Mouse (Mus musculus): ENCODE results near the gene Ttc28.

Gene Ttc28

DNA sequence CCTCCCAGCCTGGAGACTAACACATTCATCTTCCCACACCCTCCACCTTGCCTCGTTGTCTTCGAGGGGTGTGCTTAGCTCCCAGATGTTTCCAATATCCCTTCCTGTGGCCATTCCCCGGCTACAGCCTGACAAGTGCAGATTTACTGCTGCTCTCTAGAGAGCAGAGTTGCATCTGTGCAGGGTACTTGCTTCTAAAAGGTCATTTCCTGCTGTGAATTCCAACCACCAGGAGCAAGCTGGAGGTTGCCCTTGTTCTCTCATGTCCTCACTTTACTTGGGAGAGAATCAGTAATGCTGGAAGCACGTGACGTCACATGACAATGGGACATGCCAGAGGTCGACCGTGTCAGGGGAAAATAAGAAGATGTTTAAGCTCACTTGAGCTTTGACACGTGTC lies 131.7 kb downstream of the Ttc28 start:
- peak; percentile 24 for DNase-seq

DNA sequence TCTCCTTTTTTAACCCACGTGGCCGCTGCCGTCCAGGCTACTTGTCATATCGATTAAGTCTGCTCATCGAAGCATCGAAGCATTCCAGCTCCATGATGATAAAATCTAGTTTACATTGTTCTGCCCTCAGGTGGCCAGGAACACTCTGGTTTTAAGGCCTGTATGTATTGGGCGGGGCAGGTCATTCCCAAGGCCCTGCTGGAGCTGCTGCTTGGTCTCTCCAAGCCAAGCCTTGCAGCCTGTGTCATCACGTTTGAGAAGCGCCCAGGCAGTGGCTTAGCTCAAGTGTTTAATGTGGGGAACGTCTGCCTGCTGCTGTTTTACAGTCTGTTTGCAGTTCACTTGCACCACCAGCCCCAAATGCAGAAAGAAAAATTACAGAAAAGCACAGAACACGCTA lies 132.5 kb downstream of the Ttc28 start:
- DNase-seq, result no peak

DNA sequence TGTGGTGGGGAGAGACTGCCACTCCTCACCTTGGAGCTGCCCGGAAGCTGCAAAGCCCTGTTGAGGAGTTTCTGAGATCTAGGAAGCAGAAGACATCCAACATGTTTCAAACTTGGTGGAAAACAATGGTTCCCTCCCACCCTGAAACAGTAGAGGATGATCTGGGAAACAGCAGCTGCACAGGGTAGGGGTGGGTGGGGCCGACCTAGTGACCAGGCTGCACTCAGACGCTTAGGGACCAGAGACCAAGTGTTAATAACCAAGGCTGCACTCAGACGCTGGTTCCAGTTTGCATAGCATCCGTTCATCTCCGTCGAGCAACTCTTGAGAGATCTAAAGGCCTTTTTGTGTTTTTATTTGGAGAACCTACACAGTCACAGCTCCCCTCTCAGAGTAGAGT lies 133.0 kb downstream of the Ttc28 start:
- no peak for DNase-seq

DNA sequence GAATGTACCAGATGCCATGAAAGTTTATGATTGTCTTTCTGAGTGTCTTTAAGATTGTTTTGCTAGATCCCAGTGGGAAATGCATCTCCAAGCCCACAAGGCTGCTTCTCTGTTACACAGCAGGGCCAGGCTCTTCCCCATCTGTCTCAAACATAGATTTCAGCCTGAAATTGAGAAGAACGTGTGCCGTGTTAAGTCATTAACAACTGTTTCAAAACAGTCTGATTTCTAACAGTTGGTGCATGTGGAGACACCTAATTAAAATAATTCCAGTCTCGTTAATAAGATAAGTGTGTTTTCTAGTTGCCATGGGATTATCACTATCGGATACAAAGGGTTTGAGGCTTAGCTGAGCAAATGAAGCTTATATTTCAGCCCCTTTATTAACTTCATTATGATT lies 135.4 kb downstream of the Ttc28 start:
- DNase-seq, result no peak

DNA sequence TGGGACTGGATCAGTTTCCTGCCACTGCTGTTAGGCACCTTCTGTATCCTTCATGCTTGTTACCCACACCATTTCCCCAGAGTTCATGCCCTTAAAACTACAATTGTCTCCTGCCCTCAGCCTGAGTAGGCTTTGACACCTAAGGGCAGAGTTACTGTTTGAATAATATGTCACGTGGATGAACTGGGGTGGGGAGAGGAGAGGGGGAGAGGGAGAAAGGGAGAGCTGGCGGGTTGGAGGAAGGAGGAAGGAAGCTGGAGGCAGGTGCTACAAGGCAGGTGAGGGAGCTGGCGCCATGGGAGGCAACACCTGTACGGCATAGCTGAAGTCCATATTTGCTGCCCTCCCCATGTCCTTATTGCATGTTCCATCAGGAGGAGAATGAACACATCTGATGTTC lies 137.7 kb downstream of the Ttc28 start:
- no peak for DNase-seq

DNA sequence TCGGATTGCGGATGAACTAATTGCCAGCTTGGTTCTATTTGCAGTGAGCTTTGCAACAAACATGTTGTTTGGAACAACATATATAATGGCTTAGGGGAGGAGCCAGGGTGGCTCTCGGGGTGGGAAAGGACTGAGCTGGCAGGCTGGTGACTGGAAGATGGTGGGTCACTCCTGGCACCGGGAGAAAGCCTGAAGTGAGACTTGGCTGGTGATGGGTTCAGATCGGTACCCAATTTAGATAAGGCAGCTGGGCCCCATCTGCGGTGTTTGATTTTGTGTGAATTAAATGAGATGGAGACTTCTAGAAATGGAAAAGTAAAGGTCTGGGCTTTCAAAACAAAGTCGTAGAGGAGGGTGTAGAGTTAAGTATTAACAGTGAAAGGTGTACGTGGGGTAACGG lies 142.7 kb downstream of the Ttc28 start:
- DNase-seq, result no peak

DNA sequence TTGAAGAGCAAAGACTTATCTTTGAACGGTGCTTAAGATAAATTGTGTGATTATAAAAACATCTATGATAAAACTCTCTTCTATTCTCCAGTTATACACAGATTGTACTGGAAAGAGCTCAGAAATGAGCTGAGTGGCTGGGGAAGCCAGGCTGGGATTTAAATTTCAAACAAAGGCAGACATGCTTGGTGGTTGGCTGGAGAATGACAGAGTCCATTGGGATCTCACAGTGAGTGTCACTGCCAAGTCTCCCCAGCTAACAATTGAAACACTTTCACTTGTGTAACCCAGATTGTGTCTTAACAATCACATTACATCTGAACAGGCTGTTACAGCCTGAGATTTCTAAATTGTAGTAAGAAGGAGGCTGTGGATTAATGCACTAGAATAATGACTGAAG lies 143.3 kb downstream of the Ttc28 start:
- DNase-seq, result no peak

DNA sequence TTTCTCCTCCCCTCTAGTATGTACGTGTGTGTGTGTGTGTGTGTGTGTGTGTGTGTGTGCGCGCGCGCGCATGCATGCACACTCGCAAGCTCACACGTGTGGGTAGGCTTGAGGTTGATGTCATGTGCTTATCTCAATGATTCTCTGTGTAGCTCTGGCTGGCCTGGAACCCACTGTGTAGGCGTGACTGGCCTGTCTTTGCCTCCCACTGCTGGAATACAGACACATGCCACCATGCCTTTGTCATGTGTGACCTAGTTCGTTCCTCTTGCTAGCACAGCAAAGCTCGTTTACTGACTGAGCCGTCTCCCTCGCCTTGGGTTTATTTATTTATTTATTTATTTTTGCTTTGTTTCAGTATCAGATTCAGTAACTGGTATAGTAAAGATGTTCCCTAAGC lies 145.0 kb downstream of the Ttc28 start:
- DNase-seq, result no peak

DNA sequence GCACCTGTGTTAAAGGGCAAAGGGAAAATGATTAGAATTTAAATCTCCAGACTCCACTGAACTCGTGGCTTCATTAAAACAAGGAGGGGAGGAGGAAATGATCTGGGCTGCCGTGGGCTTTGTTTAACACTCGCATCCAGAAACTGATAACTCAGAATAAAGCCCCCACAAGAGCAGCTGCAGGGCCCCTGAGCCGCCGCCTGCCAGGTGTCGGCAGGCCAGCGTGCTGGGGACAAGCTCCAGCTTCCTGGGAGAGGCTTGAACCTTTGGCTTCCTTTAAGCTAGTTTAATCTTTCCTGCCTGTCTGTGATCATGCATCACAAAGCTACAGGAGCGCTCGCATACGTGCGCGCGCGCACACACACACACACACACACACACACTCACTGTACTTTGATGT lies 145.9 kb downstream of the Ttc28 start:
- DNase-seq, result no peak

DNA sequence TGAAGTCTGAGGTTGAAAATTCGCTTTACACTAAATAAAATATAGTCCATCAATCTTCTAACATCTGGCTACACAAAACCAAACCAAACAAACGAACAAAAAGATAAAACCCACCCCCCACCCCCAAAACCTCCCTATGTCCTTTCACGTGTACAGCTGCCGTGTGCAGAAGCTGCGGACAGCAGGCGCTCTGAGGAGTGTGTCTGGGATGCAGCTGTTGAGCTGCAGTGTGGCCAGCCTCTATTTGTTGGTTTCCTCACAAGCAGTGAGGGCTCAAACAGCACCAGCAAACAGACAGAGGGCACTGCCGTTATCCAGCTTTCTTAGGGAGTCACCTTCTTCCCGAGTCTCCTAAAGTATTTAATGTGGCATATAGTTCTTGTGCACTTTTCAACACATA lies 146.6 kb downstream of the Ttc28 start:
- DNase-seq, result no peak

DNA sequence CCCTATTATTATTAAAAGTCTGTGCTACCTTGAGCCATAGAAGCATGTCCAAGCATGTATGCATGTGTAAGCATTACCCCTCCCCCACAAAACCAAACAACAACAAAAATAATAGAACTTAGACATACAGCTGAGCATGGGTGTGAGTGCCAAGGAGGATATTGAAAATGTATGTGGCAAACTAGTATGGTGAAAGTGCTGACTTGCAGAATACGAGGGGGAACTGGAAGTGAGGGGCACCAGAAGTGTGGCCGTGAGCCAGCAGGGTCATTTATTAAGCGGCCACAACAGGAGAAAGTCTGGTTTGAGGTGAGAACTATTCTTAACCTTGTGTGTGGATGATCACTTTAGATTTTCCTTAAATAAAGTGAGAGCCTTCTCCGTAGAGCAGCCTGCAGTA lies 148.7 kb downstream of the Ttc28 start:
- no peak for DNase-seq

DNA sequence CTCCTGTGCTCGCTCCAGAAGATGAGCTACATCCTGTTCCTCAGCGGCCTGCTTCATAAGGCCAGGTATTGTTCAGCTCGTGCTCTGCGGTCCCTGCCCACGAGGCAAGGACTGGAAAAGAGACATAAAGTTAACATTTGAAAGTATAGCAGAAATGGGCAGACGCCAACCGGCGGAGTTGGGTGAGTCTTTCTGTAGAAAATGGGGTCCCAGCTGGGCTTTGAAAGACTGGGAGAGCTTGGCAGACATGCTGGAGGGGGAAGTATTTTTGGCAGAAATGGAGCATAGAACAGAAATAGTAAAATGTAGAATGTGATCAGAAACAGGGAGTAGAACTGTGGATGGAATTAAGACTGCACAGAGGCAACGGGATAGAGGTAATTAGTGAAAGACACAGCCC lies 149.3 kb downstream of the Ttc28 start:
- DNase-seq, result no peak

DNA sequence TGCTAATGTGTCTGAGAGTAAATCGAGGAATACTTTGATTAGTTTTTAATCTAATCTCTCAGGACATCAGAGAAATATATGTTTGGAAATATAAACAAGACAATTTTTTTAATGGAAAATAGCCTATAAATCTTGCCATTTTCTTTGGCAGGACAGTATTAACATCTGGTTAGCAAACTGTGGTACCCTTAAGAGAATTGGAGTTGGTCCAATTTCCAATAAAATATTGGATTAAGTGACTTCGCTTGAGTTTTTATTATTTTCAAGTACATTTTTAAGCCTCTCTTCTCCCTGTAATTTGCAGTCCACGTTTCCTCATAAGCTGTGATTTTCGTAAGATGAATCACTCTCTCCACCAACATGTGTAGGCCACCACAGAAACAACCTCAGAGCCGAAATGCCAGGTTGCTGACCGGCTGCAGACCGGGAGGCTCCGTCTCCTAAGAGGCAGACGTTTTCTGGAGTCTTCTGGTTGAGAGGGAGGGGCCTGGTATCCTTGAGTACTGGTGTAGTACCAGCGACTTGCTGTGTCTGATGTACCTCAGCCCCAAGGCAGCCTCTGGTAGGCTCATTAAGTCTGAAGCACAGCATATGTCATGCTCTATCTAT lies 153.2 kb downstream of the Ttc28 start:
- no peak for DNase-seq

DNA sequence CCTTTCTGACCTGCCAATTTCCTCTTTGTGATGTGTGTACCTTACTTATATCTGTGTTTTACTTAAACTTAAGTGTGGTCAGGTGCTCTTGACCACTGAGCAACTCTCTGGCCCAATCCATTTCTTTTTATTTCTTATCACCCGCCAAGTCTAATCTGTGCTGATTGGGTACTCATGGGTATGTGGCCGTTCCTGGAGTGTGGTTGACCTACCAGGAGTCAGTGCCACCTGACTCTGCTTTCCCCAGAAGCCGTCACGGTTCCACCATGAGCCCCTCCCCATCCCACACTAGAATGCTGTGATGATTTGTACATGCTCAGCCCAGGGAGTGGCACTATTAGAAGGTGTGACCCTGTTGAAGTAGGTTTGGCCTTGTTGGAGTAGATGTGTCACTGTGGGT lies 153.9 kb downstream of the Ttc28 start:
- DNase-seq, result no peak

DNA sequence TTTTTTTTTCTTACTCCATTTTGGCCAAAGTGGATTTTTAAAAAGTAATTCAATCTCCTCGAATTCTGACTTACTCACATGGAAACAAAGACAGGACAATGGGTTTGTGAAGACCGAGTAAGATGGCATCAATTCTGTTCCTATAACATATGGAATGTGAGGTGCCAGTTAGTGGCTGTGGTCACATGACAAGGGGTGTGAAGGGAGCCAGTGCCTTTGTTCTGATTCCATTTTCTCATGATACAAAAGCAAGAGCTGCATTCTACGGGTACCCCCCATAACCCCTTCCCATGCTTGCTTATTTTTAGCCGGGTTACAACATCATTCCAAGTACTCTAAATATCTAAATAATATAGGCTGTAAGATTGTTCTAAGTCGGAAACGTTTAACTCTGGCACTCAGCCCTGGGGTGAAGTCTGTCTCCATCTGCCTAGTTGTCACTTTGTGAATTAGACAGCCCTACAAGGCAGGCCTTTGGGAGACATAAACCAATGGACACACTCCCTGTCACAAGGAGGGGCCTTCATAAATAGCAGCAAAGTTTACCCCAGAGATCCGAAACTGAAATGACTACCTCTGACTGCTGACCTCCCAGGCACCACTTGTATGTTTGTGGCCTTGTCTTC lies 157.6 kb downstream of the Ttc28 start:
- DNase-seq, result no peak

DNA sequence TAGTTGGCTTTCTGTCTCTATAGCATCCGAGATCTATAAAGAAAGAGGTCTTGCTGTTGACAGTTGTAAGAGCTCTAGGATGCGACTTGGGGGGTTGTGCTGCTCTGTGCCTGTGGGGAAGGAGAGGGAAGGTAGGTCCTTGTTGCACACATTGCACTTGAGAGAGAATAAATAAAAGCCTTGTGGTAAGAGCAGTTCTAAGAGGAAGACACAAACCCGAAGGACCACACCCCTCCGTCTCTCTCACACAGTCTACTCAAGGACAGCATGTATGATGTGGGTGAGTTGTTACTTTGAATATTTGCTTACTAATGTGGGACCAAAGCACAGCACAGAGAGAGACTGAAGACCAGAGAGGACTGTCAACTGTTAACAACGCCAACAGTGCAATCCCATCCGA lies 160.2 kb downstream of the Ttc28 start:
- no peak for DNase-seq

DNA sequence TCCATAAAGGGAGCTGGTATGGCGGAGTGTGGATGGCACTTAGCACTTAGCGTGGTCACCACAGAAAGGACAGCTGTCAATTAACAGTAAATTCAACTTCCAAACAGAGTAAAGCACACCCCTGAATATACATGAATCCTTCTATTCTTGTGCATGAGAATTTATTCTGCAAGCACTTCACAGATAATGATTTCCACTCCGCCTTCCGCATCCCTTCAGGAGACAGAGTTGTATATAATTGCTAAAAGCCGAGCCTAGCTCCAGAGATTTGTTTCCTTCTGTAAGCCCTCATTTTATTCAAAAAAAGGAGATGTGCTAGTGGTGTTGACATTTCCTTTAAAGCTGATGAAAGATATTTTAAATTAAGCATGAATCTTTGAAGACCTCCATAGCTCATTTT lies 162.3 kb downstream of the Ttc28 start:
- no peak for DNase-seq

DNA sequence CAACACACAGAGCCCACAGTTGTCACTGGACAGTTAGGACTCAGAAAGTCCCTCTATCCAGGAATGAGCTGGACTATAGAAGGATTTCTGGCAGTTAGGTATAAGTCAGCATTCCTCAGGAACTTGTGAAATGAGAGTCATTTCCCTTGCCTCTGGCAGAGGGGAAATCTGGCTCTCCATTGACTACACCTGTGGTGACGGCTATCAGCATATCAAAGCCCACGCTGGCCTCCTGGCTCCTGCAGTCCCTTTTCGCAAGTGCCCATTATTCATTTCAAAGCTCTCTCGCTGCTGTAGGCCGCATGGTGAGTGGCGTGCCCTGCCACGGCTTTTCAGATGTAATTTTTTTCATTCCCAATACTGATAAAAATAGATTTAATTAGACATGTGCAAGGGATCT lies 164.6 kb downstream of the Ttc28 start:
- no peak for DNase-seq

DNA sequence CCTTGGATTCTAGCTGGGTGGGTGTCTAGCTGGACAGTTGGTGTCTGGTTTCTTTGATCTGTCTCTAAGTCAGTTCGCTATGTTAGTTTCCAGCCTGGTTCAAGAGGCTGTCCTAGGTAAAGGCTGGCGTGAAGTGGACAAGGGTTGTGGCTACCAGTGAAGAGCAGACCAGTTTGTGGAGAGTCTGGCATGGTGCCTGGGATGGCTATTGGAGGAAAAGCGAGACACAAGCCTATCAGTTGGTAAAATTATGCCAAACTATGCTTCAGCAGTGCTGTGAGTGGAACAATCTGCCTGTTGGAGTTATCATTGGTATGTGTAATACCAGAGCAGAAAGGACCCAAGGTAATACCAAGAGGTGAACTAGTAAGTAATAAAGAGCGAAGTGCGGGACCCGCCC lies 166.8 kb downstream of the Ttc28 start:
- DNase-seq, result no peak

DNA sequence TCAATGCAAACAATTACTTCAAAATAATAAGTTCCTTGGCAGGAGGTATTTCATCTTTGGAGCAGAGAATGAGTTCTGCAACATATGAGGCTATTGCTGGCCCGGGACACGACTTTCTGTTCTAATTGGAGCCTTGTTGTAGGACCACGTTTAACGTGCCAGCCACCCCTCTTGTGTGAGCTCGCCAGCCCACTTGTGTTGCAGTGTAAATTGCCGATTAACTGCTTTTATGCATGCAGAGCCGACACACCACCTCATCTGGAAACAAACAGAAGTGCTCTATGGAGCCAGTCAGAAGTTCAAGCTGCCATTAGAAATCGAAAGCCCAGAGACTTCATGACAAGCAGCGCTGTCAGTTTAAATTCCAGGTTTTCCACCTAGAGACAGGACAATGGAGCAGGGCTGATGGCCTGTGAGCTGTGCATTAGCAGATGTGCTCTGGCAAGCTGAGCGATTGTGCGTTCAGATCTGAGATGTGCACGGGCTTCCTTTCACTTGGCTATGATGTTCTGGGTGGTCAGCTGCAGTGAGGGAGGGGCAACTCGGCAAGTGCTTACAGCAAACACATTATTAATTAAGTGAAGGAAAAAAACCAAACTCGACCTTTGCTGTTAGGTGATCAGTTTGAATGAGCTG lies 167.4 kb downstream of the Ttc28 start:
- DNase-seq, result no peak

DNA sequence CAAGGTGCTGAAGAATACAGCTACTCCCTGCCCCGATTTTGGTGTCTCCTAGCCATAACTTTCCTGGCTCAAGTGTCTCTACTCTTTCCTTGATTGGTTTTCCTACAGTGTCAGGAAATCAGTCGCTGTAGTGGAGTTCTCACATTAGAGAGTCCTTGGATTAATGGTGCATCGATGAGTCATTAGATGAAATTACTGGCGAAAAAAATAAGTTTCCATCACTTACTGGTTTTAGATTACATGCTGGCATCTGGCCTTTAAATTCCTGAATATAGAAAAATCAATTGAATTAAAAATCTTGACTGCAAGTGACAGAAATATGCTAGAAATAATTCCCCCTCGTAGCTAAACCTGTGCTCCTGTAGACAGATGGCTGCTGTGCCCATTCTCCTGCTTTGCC lies 168.4 kb downstream of the Ttc28 start:
- DNase-seq, result no peak

DNA sequence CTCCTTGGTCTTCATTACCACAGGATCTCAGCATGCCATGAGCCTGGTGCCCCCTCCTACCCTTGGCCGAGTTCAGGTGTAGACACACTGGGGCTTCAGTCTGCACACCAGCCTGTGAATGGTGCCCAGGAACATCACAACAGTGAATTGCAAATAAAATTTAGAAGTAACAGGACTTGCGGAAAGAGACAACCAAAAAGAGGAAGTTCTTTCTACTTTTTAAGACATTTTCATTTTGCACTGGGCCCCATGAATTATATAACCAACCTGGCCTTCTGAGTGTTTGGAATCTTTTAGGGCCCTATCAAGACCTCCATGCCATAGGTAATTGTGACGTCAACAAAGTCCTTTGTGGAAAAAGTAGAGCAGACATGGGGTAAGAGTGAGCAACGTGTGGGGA lies 170.0 kb downstream of the Ttc28 start:
- no peak for DNase-seq

DNA sequence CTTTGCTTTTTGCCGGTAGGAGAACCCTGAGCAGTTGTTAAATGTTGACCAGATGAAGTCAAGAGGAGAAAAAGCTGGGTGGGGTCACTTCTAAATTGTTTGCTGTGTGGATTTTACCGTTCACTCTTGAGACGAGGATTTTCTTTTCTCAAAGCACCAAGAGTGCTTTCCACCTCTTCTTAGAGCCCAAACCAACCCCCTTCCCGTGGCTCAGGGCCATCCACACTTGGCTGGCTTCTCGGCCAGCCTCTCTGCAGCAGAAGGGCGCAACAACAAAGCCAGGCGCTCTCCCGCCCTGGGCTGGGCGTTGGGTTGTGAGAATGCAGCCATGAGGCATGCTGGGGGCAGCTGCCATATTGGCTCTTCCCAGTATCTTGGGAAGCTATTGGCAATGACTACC lies 170.5 kb downstream of the Ttc28 start:
- DNase-seq, result peak; percentile 76

DNA sequence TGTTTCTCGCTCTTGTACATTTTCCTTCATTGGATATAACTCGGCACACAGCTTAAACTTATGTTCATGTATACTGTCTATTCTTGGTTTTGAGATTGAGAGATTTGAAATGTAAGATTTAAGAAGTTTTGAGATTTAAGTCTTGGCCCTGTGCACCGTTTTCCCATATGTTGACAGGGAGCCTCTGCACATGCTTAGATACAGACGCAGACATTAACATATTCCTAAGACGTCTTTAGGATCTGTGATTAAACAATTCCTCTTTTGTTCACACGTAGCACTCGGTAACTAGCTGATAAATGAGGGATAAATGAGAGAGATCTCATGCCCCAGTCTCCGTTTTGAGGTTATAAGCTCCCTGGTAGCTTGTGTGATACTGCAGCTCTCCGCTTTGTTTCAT lies 174.8 kb downstream of the Ttc28 start:
- no peak for DNase-seq

DNA sequence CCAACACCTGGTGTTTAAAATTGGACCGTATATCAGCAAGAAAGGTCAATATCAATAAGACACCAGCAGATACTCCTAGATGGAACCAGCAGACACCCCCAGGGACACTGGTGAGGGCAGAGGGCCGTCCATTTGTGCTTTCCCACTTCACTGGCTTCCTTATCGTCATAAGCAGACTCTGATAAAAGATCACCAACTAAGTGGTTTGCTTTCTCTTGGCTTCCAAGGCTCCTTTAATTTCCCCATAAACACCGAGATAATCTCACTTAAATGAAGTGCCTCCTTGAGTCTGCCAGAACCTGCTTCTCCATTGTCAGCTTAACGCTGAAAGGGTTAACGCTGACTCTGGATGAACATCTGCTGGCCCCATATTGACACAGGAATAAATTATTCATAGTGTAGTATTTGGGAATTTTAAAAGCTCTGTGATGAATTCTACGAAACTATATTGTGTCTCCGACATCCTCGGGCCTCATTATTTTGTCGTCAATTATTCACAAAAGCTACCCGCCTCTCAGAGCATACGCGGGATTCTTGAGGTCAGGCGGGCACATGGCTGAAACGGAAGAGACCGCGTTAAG lies 175.3 kb downstream of the Ttc28 start:
- no peak for DNase-seq
